Mouse (Mus musculus) heart, postnatal 4 days (tissue): ENCODE measurements around the gene Prtn3. TPM values are rescaled to one million over a fixed set of nuclear protein-coding genes. Genes with fewer than 3 reads are reported as not detected.

ENCODE experiments used
- DNase-seq: peaks from one replicate; pipeline ENCODE4 v3.0.0; 2021
- total RNA-seq, 2 experiments: library from RNA; stranded (reverse); gene quantifications; 2 replicates each; pipeline ENCODE4 v1.2.3; 2021

The Prtn3 gene
- total RNA-seq, result not detected

- no peak for DNase-seq
Observed at GRCm38 (mm10) chr10:79874290-79874862, at the start of gene Prtn3, which contains the start of gene Plppr3. Gene Prtn3 (plus strand): TSS chr10:79874476. Gene Plppr3 (minus strand): TSS chr10:79874634.

GRCm38 (mm10) chr10:79831583-79831982 lies 42.7 kb upstream of the Prtn3 start:
- DNase-seq, result no peak

GRCm38 (mm10) chr10:79832026-79832785 lies 42.1 kb upstream of the Prtn3 start:
- no peak for DNase-seq

GRCm38 (mm10) chr10:79832786-79833181 lies 41.5 kb upstream of the Prtn3 start:
- DNase-seq, result no peak

DNA sequence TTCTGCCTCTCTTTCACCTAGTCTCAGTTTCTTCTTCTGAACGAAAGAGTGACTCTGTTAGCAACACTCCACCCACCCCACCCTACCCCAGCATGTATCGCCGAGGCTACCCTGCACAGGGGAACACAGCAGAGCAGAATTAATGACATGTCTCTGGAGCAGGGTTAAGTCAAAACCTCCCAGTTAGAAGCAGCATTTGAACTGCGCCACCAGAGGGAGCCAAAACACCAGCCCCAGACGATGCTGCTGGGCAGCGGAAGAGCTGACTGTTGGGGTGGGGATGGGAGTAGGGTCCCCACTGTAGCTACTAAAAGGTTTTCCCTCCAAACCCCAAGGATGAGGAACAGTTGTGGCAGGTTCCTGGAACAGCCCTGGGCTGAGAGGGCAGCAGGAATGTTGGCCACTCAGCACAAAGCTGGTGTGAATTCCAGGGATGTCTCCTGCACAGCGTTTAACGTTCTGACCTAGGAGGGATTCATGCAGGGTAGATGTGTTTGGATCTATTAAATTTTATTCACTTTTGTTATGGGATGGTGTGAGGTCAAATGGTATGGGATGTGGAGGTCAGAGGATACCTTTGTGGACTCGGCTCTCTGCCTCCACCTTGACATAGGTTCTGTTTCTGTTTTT lies 39.4 kb upstream of the Prtn3 start:
- peak; percentile 87 for DNase-seq

DNA sequence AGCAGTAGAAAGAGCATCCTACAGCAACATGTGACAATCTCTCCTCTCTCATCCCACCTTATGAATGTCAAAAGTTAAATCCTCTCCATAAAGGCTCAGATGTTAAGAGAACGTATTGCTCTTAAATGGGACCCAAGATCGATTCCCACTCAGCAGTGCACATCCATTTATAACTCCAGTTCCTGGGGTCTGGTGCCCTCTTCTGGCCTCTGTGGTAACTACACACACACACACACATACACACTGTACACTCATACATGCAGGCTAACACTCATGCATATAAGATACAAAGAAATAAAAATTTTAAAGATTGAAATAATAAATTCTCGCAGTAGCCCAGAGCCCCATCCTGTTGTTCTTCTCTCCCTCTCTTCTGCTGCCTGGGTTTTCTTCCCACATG lies 37.4 kb upstream of the Prtn3 start:
- DNase-seq, result no peak

- DNase-seq, result no peak
Observed at GRCm38 (mm10) chr10:79838151-79838550, 36.1 kb upstream of the Prtn3 start.

GRCm38 (mm10) chr10:79840091-79840490 lies 34.2 kb upstream of the Prtn3 start:
- no peak for DNase-seq

GRCm38 (mm10) chr10:79840644-79841551 lies 33.4 kb upstream of the Prtn3 start:
- DNase-seq, result peak; percentile 73

- DNase-seq, result no peak
Observed at GRCm38 (mm10) chr10:79842322-79842721, 32.0 kb upstream of the Prtn3 start.

DNA sequence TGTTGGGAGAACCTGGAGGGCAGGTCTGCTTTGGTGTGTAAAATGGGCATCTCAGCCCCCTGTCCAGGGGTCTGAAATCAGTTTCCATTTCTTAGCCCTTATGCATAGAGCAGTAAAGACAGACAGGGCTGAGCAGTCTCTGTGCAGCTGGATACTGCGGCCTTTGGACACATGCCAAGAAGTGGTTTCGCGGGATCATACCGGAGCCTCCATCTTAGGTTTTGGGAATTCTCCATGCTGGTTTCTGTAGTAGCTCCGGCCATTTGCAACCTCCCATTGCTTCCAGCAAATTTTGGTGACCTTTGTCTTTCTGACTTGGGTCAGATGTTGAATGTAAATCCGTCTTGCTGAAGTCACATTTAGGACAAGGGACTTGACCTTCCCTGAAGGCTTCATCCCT lies 30.8 kb upstream of the Prtn3 start:
- DNase-seq, result no peak

DNA sequence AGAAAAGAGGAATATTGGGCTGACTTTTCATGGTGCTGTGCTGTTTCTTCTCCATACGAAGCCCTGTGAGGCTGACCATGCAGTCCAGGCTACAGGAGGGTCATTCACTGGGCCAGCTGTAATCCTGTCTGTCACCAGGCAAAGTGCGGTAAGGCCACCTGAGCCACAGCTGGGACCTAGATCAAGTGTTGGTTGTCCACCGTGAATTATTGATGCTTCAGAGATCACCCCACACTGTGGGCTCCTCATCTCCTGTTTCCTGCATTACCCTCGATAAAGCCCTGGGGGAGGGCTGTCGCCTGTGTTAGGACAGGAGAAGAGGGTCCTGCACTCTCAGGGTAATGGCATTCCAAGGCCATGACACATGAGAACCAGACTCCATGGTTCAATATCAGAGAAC lies 27.7 kb upstream of the Prtn3 start:
- no peak for DNase-seq

DNA sequence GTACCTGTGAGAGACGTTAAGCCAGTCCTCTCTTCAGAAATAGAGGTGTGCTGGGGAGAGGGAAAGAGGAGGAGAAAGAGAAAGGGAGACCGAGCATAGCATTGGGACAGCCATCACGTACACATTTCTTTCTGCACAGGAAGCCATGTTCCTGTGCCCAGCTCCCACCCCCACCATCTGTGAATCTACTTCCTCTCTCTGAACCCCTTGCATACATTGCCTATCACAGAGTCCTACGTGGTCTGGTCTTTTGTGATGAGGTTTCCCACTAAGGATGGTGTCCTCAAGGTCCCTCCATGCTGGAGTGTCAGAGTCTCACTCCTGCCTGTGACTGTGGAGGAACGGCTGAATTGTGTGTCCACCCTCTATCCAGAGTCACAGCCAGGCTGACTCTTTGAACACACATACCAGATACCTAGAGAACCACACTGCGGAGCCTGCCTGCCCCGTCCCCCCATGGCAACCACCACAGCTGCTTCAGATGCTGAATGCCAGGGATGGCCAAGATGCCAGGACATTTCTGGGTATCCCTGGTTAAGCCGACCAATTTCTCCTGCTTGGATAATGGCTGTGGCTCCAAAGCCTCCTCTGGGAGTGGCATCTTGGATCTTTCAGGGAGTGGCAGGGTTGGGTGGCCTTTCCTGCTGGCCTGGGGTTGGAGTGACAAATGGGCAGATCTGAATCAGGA lies 24.2 kb upstream of the Prtn3 start:
- no peak for DNase-seq

DNA sequence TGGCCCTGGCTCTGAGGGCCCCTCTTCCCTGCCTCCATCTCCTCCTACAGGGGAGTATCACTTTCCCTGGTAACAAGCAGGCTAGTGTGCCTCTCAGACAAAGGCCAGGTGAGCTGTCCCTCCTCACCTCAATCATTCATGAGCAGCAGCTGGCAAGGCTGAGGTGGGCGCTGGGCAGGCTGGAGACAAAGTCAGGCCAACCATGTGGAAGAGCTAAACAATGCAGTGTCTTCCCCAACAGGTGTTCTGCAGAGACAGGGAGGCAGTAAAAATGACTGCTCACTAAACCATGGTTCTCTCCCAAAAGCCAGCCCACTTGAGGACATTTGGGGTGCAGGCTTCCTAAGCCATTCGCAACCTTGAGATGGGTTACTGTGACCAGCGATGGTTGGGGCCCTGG lies 22.6 kb upstream of the Prtn3 start:
- no peak for DNase-seq

- DNase-seq, result peak; percentile 64
Observed at GRCm38 (mm10) chr10:79852107-79852789, 22.0 kb upstream of the Prtn3 start.

GRCm38 (mm10) chr10:79852827-79853226 lies 21.4 kb upstream of the Prtn3 start:
- no peak for DNase-seq

DNA sequence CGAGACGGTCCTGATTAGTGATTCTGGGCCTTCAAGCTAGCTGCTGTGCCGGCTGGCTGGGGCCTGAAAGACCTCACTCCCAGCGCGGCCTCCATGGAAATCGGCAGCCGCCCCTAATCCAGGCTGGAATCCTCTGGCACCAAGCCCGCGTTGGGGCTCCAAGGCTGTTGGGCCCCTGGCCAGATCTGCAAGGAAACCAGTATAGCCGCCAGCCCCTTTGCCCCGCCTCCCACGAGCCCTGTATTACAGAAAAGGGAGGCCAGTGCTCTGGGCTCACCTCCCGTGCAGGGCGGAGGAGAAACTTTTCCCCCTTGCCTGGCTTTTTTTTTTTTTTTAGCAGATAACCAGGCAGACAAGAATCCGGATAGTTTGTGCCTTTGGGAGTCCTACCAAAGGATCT lies 20.9 kb upstream of the Prtn3 start:
- DNase-seq, result peak; percentile 100

DNA sequence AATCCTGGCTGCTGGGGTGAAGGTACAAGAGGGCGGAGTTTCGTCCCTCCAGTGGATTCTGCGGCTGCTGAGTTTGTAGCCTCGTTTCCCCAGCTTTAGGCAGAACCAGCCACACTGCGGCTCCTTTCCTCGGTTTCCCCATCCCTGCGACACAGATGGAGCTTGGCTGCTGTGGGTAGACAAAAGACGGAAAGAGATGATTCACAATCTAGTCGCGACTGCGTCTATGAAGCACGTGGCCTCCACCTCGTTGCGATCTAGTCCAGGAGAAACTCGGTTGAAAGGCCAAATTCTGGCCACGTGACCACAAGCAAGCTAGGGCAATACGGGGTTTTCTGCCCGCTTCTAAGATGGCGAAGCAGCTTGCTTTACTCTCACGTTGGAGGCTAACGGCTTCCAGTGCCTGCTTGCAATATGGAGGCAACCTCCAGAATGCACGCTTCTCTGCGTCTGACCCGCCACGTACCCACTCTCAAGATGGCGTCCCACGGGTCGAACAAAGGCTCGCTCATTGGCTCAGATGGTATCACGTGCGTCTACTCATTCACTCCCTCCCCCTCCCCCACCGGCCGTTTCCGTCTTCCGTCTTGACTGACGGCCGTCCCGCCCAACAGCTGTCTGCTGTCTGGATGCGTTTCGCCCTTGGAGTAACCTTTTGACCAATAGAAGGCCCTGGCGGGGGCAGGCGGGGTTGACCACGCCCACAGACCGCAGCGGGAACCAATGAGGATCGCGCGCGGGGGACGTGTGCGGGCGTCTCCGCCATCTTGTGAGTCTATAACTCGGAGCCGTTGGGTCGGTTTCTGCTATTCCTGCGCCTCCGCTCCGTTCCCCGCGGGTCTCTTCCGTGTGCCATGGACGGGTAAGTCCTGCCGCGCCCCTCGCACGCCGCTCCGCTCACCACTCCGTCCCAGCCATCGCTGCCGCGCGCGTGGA lies 20.1 kb upstream of the Prtn3 start, which contains the start of gene Ptbp1:
Gene Ptbp1, plus strand, starts transcription at position 568 of the 936 bp plus-strand sequence.
- peak; percentile 99 for DNase-seq

DNA sequence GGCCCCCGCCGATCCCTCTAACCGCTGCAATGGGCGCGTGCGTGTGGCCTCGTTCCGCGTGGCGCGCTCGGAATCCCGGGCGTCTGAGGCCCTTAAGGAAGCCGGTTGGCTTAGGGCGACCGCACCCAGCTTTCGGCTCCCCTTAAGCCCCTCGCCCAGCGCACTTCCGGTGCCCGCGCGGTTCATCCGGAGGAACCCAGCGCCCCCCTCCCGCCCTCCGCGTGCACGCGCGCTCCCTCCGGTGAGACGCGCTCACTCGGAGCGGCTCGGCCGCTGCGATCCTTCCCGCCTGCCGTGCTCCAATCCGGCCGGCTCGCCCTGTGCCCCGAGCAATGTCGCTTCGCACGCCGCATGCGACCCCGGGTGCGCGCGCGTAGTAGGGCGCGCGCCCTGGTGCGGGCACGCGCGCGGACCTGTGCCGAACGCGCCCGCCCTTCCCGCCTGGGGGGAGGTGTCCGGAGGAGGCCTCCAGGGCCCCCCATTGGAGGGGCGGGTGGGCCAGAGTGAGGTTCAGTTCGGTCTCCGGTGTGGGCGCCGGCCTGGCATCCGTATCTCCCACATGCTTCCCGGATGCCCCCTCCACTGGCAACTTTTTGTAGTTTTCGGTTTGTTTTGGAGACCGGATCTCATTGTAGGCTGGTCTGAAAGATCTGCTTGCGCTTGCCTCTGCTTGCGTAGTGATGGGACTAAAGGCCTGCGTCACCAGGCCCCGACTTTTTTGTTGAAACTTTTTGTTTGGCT lies 19.3 kb upstream of the Prtn3 start:
- peak; percentile 77 for DNase-seq
